Mouse (Mus musculus): ENCODE data around the gene Ctsk. TPM values are rescaled to one million over a fixed set of nuclear protein-coding genes. Genes with fewer than 3 reads are reported as not detected.
"Not testable (repeated sequence)": the region's sequence is repeated elsewhere in the genome, so short reads cannot be mapped to it uniquely, and the experiment has no call there.

Gene Ctsk
- polyA plus RNA-seq, 1 experiment from 2014 or later: 8.5 TPM

GRCm38 (mm10) chr3:95526111-95526510, 27.1 kb downstream of the Ctsk start:
- Histone ChIP-seq H3K4me2 (replicated peaks) (no peak overlapping the region), H3K27ac (no peak overlapping the region)

GRCm38 (mm10) chr3:95526622-95527211, 27.7 kb downstream of the Ctsk start, which contains the start of gene Ctss:
Gene Ctss, plus strand, starts transcription at chr3:95526786.
- 81% methylated on average over 8 of the region's 8 CpGs for WGBS
- H3K27ac ChIP-seq: no peak within 1 kb of the TSS

More at GRCm38 (mm10) chr3:95526111-95526510, 27.1 kb downstream of the Ctsk start:
- H3K36me3 ChIP-seq: no peaks in the 10 kb centered on the region
- 0 out of 2 replicates have a peak, but pooled peaks cover 4% of the 10 kb centered on the region for H3K4me1 ChIP-seq (replicated peaks)
- no peak overlapping the region for H3K4me3 ChIP-seq (replicated peaks)
- no peaks in the 10 kb centered on the region for H3K9me3 ChIP-seq
- no peak overlapping the region for H3K9ac ChIP-seq
- no peaks in the 10 kb centered on the region for H3K27me3 ChIP-seq (replicated peaks)
- no peak for ATAC-seq

GRCm38 (mm10) chr3:95529814-95530213, 30.8 kb downstream of the Ctsk start:
- ATAC-seq: no peak
- no peak overlapping the region for H3K9ac ChIP-seq
- no peaks in the 10 kb centered on the region for H3K36me3 ChIP-seq
- no peaks in the 10 kb centered on the region for H3K9me3 ChIP-seq
- H3K4me1 ChIP-seq (replicated peaks): no peaks in the 10 kb centered on the region
- no peak overlapping the region for H3K4me3 ChIP-seq (replicated peaks)
- WGBS: 82% methylated on average over 6 of the region's 6 CpGs
- no peaks in the 10 kb centered on the region for H3K27me3 ChIP-seq (replicated peaks)
- no peak overlapping the region for H3K4me2 ChIP-seq (replicated peaks)
- H3K27ac ChIP-seq: no peak overlapping the region

More at GRCm38 (mm10) chr3:95526622-95527211, 27.7 kb downstream of the Ctsk start, which contains the start of gene Ctss:
- Histone ChIP-seq H3K4me3 (replicated peaks) (no peak within 1 kb of the TSS), H3K27me3 (replicated peaks) (no peaks in the 10 kb centered on the region), H3K9me3 (no peaks in the 10 kb centered on the region), H3K9ac (no peak within 1 kb of the TSS), H3K4me1 (replicated peaks) (0 out of 2 replicates have a peak, but pooled peaks cover 4% of the 10 kb centered on the region), H3K36me3 (no peaks in the 10 kb centered on the region), H3K4me2 (replicated peaks) (no peak within 1 kb of the TSS)
- no peak for ATAC-seq

- H3K27me3 ChIP-seq (replicated peaks): no peaks in the 10 kb centered on the region
- no peaks in the 10 kb centered on the region for H3K9me3 ChIP-seq
- no peaks in the 10 kb centered on the region for H3K36me3 ChIP-seq
- no peaks in the 10 kb centered on the region for H3K4me1 ChIP-seq (replicated peaks)
- 91% methylated on average over 1 of the region's 1 CpGs for WGBS
- no peak overlapping the region for H3K27ac ChIP-seq
- no peak overlapping the region for H3K4me3 ChIP-seq (replicated peaks)
- no peak for ATAC-seq
- H3K4me2 ChIP-seq (replicated peaks): no peak overlapping the region
- H3K9ac ChIP-seq: no peak overlapping the region
Observed at GRCm38 (mm10) chr3:95531025-95531424, 32.0 kb downstream of the Ctsk start.

GRCm38 (mm10) chr3:95533364-95533763, 34.3 kb downstream of the Ctsk start:
- ATAC-seq: no peak
- H3K4me1 ChIP-seq (replicated peaks): no peaks in the 10 kb centered on the region
- H3K36me3 ChIP-seq: no peaks in the 10 kb centered on the region
- no peak overlapping the region for H3K9ac ChIP-seq
- H3K27me3 ChIP-seq (replicated peaks): no peaks in the 10 kb centered on the region
- no peak overlapping the region for H3K4me2 ChIP-seq (replicated peaks)
- H3K27ac ChIP-seq: no peak overlapping the region
- no peak overlapping the region for H3K4me3 ChIP-seq (replicated peaks)
- no peaks in the 10 kb centered on the region for H3K9me3 ChIP-seq
- WGBS: 90% methylated on average over 5 of the region's 5 CpGs

- no peaks in the 10 kb centered on the region for H3K36me3 ChIP-seq
- WGBS: 78% methylated on average over 1 of the region's 1 CpGs
Observed at GRCm38 (mm10) chr3:95534927-95535326, 35.9 kb downstream of the Ctsk start.

GRCm38 (mm10) chr3:95538936-95539335, 39.9 kb downstream of the Ctsk start:
- no peak overlapping the region for H3K9ac ChIP-seq
- H3K9me3 ChIP-seq: no peaks in the 10 kb centered on the region
- H3K27me3 ChIP-seq (replicated peaks): no peaks in the 10 kb centered on the region
- H3K4me2 ChIP-seq (replicated peaks): no peak overlapping the region
- no peaks in the 10 kb centered on the region for H3K36me3 ChIP-seq
- H3K4me1 ChIP-seq (replicated peaks): no peaks in the 10 kb centered on the region
- WGBS: 87% methylated on average over 10 of the region's 10 CpGs
- no peak for ATAC-seq
- no peak overlapping the region for H3K27ac ChIP-seq
- no peak overlapping the region for H3K4me3 ChIP-seq (replicated peaks)

More at GRCm38 (mm10) chr3:95534927-95535326, 35.9 kb downstream of the Ctsk start:
- Histone ChIP-seq H3K4me3 (replicated peaks) (no peak overlapping the region), H3K27me3 (replicated peaks) (no peaks in the 10 kb centered on the region), H3K4me2 (replicated peaks) (no peak overlapping the region), H3K4me1 (replicated peaks) (no peaks in the 10 kb centered on the region), H3K27ac (no peak overlapping the region), H3K9me3 (no peaks in the 10 kb centered on the region), H3K9ac (no peak overlapping the region)
- no peak for ATAC-seq

- Histone ChIP-seq H3K36me3 (no peaks in the 10 kb centered on the region), H3K27me3 (replicated peaks) (no peaks in the 10 kb centered on the region), H3K4me2 (replicated peaks) (no peak overlapping the region), H3K9me3 (no peaks in the 10 kb centered on the region), H3K27ac (no peak overlapping the region), H3K4me1 (replicated peaks) (no peaks in the 10 kb centered on the region), H3K9ac (no peak overlapping the region), H3K4me3 (replicated peaks) (no peak overlapping the region)
- ATAC-seq: no peak
- WGBS: 90% methylated on average over 4 of the region's 4 CpGs
Observed at GRCm38 (mm10) chr3:95539837-95540236, 40.8 kb downstream of the Ctsk start.

GRCm38 (mm10) chr3:95541186-95541585, 42.1 kb downstream of the Ctsk start:
- not testable (repeated sequence) for H3K9ac ChIP-seq; H3K27ac ChIP-seq; H3K4me3 ChIP-seq (replicated peaks); H3K36me3 ChIP-seq; ATAC-seq; H3K9me3 ChIP-seq; H3K27me3 ChIP-seq (replicated peaks); H3K4me1 ChIP-seq (replicated peaks); H3K4me2 ChIP-seq (replicated peaks)
- 74% methylated on average over 2 of the region's 2 CpGs for WGBS

- Histone ChIP-seq H3K9ac (no peak overlapping the region), H3K4me2 (replicated peaks) (no peak overlapping the region), H3K36me3 (no peaks in the 10 kb centered on the region), H3K27me3 (replicated peaks) (no peaks in the 10 kb centered on the region), H3K4me1 (replicated peaks) (no peaks in the 10 kb centered on the region), H3K9me3 (no peaks in the 10 kb centered on the region), H3K4me3 (replicated peaks) (no peak overlapping the region), H3K27ac (no peak overlapping the region)
- no peak for ATAC-seq
Observed at GRCm38 (mm10) chr3:95542171-95542570, 43.1 kb downstream of the Ctsk start.

- Histone ChIP-seq H3K4me1 (replicated peaks) (no peaks in the 10 kb centered on the region), H3K4me3 (replicated peaks) (no peak overlapping the region), H3K4me2 (replicated peaks) (no peak overlapping the region), H3K36me3 (no peaks in the 10 kb centered on the region), H3K9me3 (no peaks in the 10 kb centered on the region), H3K27me3 (replicated peaks) (no peaks in the 10 kb centered on the region), H3K9ac (no peak overlapping the region), H3K27ac (no peak overlapping the region)
- 73% methylated on average over 7 of the region's 7 CpGs for WGBS
- ATAC-seq: no peak
Observed at GRCm38 (mm10) chr3:95542981-95543380, 43.9 kb downstream of the Ctsk start.

GRCm38 (mm10) chr3:95550176-95550575, 51.1 kb downstream of the Ctsk start:
- H3K27me3 ChIP-seq (replicated peaks): no peaks in the 10 kb centered on the region
- no peak for ATAC-seq
- H3K36me3 ChIP-seq: no peaks in the 10 kb centered on the region
- H3K4me1 ChIP-seq (replicated peaks): no peaks in the 10 kb centered on the region
- WGBS: 76% methylated on average over 1 of the region's 1 CpGs
- H3K9me3 ChIP-seq: no peaks in the 10 kb centered on the region
- H3K27ac ChIP-seq: no peak overlapping the region
- no peak overlapping the region for H3K4me3 ChIP-seq (replicated peaks)
- no peak overlapping the region for H3K4me2 ChIP-seq (replicated peaks)
- H3K9ac ChIP-seq: no peak overlapping the region

- no peak overlapping the region for H3K4me3 ChIP-seq (replicated peaks)
- H3K9ac ChIP-seq: no peak overlapping the region
- H3K27me3 ChIP-seq (replicated peaks): no peaks in the 10 kb centered on the region
- H3K4me2 ChIP-seq (replicated peaks): no peak overlapping the region
- H3K9me3 ChIP-seq: no peaks in the 10 kb centered on the region
- H3K4me1 ChIP-seq (replicated peaks): no peaks in the 10 kb centered on the region
- H3K36me3 ChIP-seq: no peaks in the 10 kb centered on the region
- no peak overlapping the region for H3K27ac ChIP-seq
- 37% methylated on average over 3 of the region's 3 CpGs for WGBS
- peak; percentile 72 for ATAC-seq
Observed at GRCm38 (mm10) chr3:95553986-95554385, 54.9 kb downstream of the Ctsk start.

All from intestine, embryonic 15.5 days (tissue).